Mouse (Mus musculus): ENCODE results near the gene Men1.
A peak's percentile ranks its signal among the peaks of the same experiment; 100 is the strongest.
"Not testable (repeated sequence)": the region's sequence is repeated elsewhere in the genome, so short reads cannot be mapped to it uniquely, and the experiment has no call there.

Gene Men1

GRCm38 (mm10) chr19:6305517-6306115, 29.2 kb upstream of the Men1 start:
- DNase-seq = peak; percentile 93

- DNase-seq = peak; percentile 99
Observed at GRCm38 (mm10) chr19:6306137-6306551, 28.6 kb upstream of the Men1 start, which contains the start of gene Cdc42bpg. Gene Cdc42bpg (plus strand): TSS chr19:6306456.

- DNase-seq = peak; percentile 98
Observed at GRCm38 (mm10) chr19:6306586-6306985, 28.2 kb upstream of the Men1 start.

GRCm38 (mm10) chr19:6307733-6308531, 26.8 kb upstream of the Men1 start:
- no peak for DNase-seq

GRCm38 (mm10) chr19:6310181-6310580, 24.6 kb upstream of the Men1 start:
- DNase-seq = no peak

- DNase-seq = not testable (repeated sequence)
Observed at GRCm38 (mm10) chr19:6311783-6312182, 23.0 kb upstream of the Men1 start.

GRCm38 (mm10) chr19:6313796-6314195, 21.0 kb upstream of the Men1 start:
- DNase-seq = no peak

- DNase-seq = no peak
Observed at GRCm38 (mm10) chr19:6314513-6314912, 20.3 kb upstream of the Men1 start.

GRCm38 (mm10) chr19:6315573-6315972, 19.2 kb upstream of the Men1 start:
- no peak for DNase-seq

- no peak for DNase-seq
Observed at GRCm38 (mm10) chr19:6318145-6318544, 16.6 kb upstream of the Men1 start.

- DNase-seq = no peak
Observed at GRCm38 (mm10) chr19:6321358-6321757, 13.4 kb upstream of the Men1 start.

- peak; percentile 98 for DNase-seq
Observed at GRCm38 (mm10) chr19:6321786-6322621, 12.8 kb upstream of the Men1 start.

GRCm38 (mm10) chr19:6324751-6325150, 10.0 kb upstream of the Men1 start:
- no peak for DNase-seq

- DNase-seq = no peak
Observed at GRCm38 (mm10) chr19:6331178-6331577, 3.6 kb upstream of the Men1 start.

- no peak for DNase-seq
Observed at GRCm38 (mm10) chr19:6331719-6332516, 2.9 kb upstream of the Men1 start.

GRCm38 (mm10) chr19:6333761-6334595, 801 bp upstream of the Men1 start:
- DNase-seq = no peak

GRCm38 (mm10) chr19:6335458-6335827, 664 bp downstream of the Men1 start:
- peak; percentile 96 for DNase-seq

- no peak for DNase-seq
Observed at GRCm38 (mm10) chr19:6336920-6337319, 2.1 kb downstream of the Men1 start.

GRCm38 (mm10) chr19:6338171-6338570, 3.4 kb downstream of the Men1 start:
- peak; percentile 93 for DNase-seq

- DNase-seq = peak; percentile 92
Observed at GRCm38 (mm10) chr19:6338716-6339115, 3.9 kb downstream of the Men1 start.

- DNase-seq = peak; percentile 95
Observed at GRCm38 (mm10) chr19:6339191-6339590, 4.4 kb downstream of the Men1 start.
